Comparison of ENCODE assay signal across 13 mouse cellular contexts in genomic region chr6:114458191-114458590, GRCm38 (mm10).
DNase-seq lines count a peak whose midpoint lies in the region; TF ChIP-seq lines count a peak whose summit lies in the region.
"Had no signal": no experiment of that assay in that cellular context is flagged by ENCODE, and none has a peak within 500 bp of the region (broad histone marks: within the 10 kb centered on the region; RNA-seq: fewer than 3 reads in every experiment).

No protein-coding gene starts in this region.

- H3K4me3 ChIP-seq in left cerebral cortex, adult 2 months, result no peak overlapping the region
- H3K4me3 ChIP-seq: forebrain, embryonic 15.5 days; limb, embryonic 15.5 days; midbrain, embryonic 15.5 days had no signal

- intact Hi-C loops in left cerebral cortex, adult 2 months (cut with DNase I), result loop anchor here (2.0 kb wide), 1 partner anchor 59 kb away; no protein-coding TSS in a partner anchor
- intact Hi-C loops in left cerebral cortex, postnatal 36 days (cut with DNase I), result loop anchor here (5.0 kb wide), 1 partner anchor 239 kb away; no protein-coding TSS in a partner anchor

- peak overlapping the region; percentile 21; the same call in 1 of the 2 replicates for H3K27ac ChIP-seq in left cerebral cortex, adult 2 months
- H3K27ac ChIP-seq: forebrain, embryonic 15.5 days; limb, embryonic 15.5 days; midbrain, embryonic 15.5 days had no signal

- no peak for TF ChIP-seq CTCF in left cerebral cortex, adult 2 months (IDR thresholded peaks at IDR 0.05)

- DNase-seq in left cerebral cortex, adult 2 months (ENCODE audit: extremely low spot score in 1 of 2, low spot score in 2 of 2), result no peak
- no peak for DNase-seq in left cerebral cortex, postnatal 36 days (ENCODE audit: low spot score in 2 of 2)
- DNase-seq in T-cell, adult 2 months (ENCODE audit: low spot score), result peak; percentile 7
- DNase-seq in fibroblast of lung, adult 2 months (ENCODE audit: low read depth), result peak; percentile 17
- DNase-seq in lung, postnatal 36 days, result peak; percentile 59
- no peak for DNase-seq in kidney, postnatal 36 days
- no peak for DNase-seq in kidney, postnatal 14 days
- DNase-seq in MN1 (ENCODE audit: low spot score), result no peak
- DNase-seq: embryo, embryonic 11 days; kidney, postnatal 10 days had no signal

Comparison
In these comparisons a context has a peak if more than half of its experiments do, and no peak if none do; other contexts are left out.
1. DNase-seq: peak in T-cell, adult 2 months (single experiment), fibroblast of lung, adult 2 months (single experiment) and lung, postnatal 36 days (single experiment); none in left cerebral cortex, adult 2 months (0 of 2), left cerebral cortex, postnatal 36 days (0 of 2), kidney, postnatal 36 days (0 of 2), kidney, postnatal 14 days (single experiment) and MN1 (single experiment).